Mouse (Mus musculus): ENCODE measurements around the gene Ugt2b37.
"Not testable (repeated sequence)": the region's sequence is repeated elsewhere in the genome, so short reads cannot be mapped to it uniquely, and the experiment has no call there.

Ugt2b37 gene

GRCm38 (mm10) chr5:87254676-87255075 is at the start of gene Ugt2b37:
Gene Ugt2b37 (minus strand): TSS chr5:87254804.
- not testable (repeated sequence) for DNase-seq (ENCODE audit: low read depth)

GRCm38 (mm10) chr5:87286180-87286579 is 31.6 kb upstream of the Ugt2b37 start:
- not testable (repeated sequence) for DNase-seq (ENCODE audit: low read depth)

DNA sequence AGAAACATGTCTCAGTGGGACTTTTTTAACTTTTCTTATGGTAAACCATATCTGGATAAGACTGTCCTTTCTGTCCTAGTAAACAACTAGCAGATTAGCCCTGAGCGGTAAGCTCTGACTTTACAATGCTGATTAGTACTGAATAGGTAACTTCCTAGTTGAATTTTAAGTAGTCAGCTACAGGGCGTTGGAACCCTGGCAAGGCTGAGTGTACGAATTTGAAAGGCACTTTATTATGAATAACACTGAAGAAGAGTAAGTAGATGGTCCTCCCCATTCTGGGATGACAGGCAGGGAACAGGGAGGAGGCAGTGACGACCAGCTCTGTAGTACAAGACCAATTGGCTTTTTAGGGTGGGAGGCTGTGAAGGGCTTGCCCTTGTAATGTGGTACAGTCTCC is 21.4 kb upstream of the Ugt2b37 start:
- DNase-seq (ENCODE audit: low read depth), result not testable (repeated sequence)

DNA sequence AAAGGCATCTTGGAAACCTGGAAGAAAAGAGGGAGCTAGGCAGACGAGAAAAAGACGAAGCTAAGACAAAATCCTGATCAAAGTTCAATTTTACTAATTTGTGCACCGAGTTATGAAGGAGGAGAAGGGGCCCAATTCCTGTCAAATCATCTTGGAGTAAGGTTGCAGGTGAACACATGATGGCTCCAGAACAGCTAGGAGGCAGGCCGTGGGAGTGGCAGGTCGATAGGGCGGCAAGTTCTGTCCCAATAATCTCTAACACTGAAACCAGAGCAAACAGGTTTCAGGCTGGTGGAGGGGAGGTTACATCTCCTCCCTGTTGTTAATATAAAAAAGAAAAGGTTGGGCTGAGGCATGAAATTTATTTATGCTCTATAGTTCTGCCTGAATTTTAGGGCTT is 21.0 kb upstream of the Ugt2b37 start:
- no peak for DNase-seq (ENCODE audit: low read depth)

DNA sequence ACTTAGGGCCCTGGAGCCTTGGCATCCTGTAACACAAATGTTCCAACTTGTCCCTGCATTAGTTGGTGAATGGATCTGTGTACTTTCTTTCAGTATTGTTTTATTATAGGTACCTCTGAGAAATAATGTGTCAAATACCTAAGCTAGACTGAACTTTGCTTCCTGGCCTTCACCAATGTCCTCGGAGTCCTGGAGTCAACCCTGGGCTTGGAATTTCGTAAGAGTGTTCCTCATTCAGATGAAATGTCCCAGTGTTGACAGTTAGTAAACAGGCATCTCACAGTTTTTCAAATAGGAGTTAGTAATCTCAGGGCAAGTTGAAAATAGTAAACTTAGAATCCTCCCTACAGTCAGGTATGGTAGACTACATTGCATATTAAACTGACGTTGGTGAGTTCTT is 1.2 kb upstream of the Ugt2b37 start:
- DNase-seq (ENCODE audit: low read depth), result no peak

DNA sequence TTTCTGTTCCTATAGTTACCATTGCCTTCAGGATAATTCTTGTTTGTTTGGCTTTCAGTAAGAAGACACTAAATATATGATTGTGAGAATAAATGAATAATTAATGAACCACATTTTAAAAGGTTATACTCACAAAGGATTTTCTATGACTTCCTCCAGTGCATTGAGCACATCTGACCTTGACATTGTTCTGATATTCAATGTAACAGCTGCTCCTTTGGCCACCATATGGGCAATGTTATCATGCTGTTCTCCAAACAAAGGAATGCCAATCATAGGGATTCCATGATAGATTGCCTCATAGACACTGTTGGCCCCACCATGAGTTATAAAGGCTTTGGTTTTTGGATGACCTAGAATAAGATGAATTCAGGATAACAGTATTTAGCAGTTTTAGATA is 12.5 kb downstream of the Ugt2b37 start:
- not testable (repeated sequence) for DNase-seq (ENCODE audit: low read depth)

- DNase-seq (ENCODE audit: low read depth), result not testable (repeated sequence)
These were observed 58.2 kb downstream of the Ugt2b37 start for GRCm38 (mm10) chr5:87196430-87196829.
